In the genomic region with DNA sequence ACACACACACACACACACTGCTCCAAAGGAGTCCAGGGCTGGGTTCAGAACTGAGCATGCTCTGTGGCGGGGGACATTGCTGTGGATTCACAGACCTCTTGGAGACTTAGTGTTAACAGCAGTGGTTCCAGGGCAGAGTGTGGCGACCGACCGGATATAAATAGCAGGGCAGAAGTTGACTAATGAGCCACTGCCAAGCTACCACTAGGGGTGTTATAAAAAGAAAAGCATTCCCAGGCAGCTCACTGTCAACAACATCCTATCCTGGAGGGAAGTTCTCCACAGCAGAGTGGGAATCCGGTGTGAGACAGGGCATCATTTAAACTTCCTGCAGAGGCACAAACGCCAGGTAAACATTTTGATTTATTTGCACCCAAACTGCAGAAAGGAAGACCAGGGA, we compare ENCODE assay signal across 10 mouse cellular contexts. TPM values are rescaled to one million over a fixed set of nuclear protein-coding genes. Genes with fewer than 3 reads are reported as not detected.
A peak's percentile ranks its signal among the peaks of the same experiment; 100 is the strongest.
DNase-seq lines count a peak whose midpoint lies in the region; ATAC-seq and TF ChIP-seq lines count a peak whose summit lies in the region.
"Had no signal": no experiment of that assay in that cellular context is flagged by ENCODE, and none has a peak within 500 bp of the region (broad histone marks: within the 10 kb centered on the region; RNA-seq: fewer than 3 reads in every experiment).

No protein-coding gene starts in this region.

- H3K27me3 ChIP-seq in heart, postnatal 0 days (ENCODE audit: control insufficient read depth, insufficient read depth, low read length) = no peaks in the 10 kb centered on the region

- H3K4me3 ChIP-seq in heart, postnatal 0 days (ENCODE audit: low read depth, low read length) = peak overlapping the region; percentile 37

- no peaks in the 10 kb centered on the region for H3K9me3 ChIP-seq in heart, postnatal 0 days (replicated peaks; ENCODE audit: control insufficient read depth, low read length)

- peak; percentile 81 for ATAC-seq in heart, postnatal 0 days (ENCODE audit: insufficient read depth, low read depth)

- intact Hi-C loops in heart, postnatal 25 days (cut with DNase I) = no loop called here
- intact Hi-C loops in left cerebral cortex, postnatal 4 days (cut with DNase I) = no loop called here

- peak overlapping the region; percentile 92 for H3K27ac ChIP-seq in heart, postnatal 0 days (ENCODE audit: low read depth)

- TF ChIP-seq EP300 in heart, postnatal 0 days (IDR thresholded peaks at IDR 0.05; ENCODE audit: low read depth) = peak; percentile 59; the same call in 1 of the 2 replicates

- H3K36me3 ChIP-seq in heart, postnatal 0 days (replicated peaks; ENCODE audit: control insufficient read depth, insufficient read depth, low read length) = no peaks in the 10 kb centered on the region

- 10% methylated on average over 6 of the region's 6 CpGs for WGBS in heart, postnatal 0 days

- H3K4me1 ChIP-seq in heart, postnatal 0 days (ENCODE audit: control insufficient read depth, insufficient read depth) = peaks cover 47% of the 10 kb centered on the region

- TF ChIP-seq CTCF in heart, postnatal 0 days (IDR thresholded peaks at IDR 0.05; ENCODE audit: low read depth) = peak; percentile 54

- peak overlapping the region; percentile 44; the same call in 1 of the 2 replicates for H3K9ac ChIP-seq in heart, postnatal 0 days (replicated peaks; ENCODE audit: low read depth, low read length)

- peak; percentile 70 to 83 for DNase-seq in heart, adult 18-20 months
- no peak for DNase-seq in heart, postnatal 25 days (ENCODE audit: low spot score)
- DNase-seq in adipocyte (ENCODE audit: low spot score) = peak; percentile 66
- DNase-seq in heart, postnatal 0 days (ENCODE audit: low spot score) = peak; percentile 90
- DNase-seq in lung, postnatal 10 days = peak; percentile 66
- no peak for DNase-seq in yolk sac, embryonic 10.5 days (ENCODE audit: low spot score)
- no peak for DNase-seq in layer of hippocampus, postnatal 10 days (ENCODE audit: low spot score in 2 of 2)
- no peak for DNase-seq in left cerebral cortex, postnatal 4 days

- peak overlapping the region; percentile 57 for H3K4me2 ChIP-seq in heart, postnatal 0 days (ENCODE audit: low read depth, low read length)

RNA-seq across cellular contexts. Expression of a gene that starts 38.0 kb away (rescaled TPM):
- total RNA-seq in heart, adult 18-20 months (2021) = under 1 TPM in 1 of 2 experiments, not detected in 1; 0.25 TPM
- not detected for total RNA-seq in heart, postnatal 25 days (2021)
- total RNA-seq in heart, postnatal 0 days (2014; rRNA removed; ENCODE audit: low replicate concordance) = 0.81 and 9.7 TPM in 2 replicates
- 0.56 and 0.60 TPM in 2 replicates for polyA plus RNA-seq in heart, postnatal 0 days (2015; fragmentation: Nextera tagmentation; extraction: Ambion mirVana)
- not detected for total RNA-seq in layer of hippocampus, postnatal 10 days (2021)
- not detected for total RNA-seq in left cerebral cortex, postnatal 4 days (2021)
- total RNA-seq: left cerebral cortex, postnatal 25 days had no signal

RNA-seq across cellular contexts. Expression of a gene that starts 48.4 kb away (rescaled TPM):
- 10 to 100 TPM; 19.1 to 21.9 TPM for total RNA-seq in heart, adult 18-20 months (2021)
- total RNA-seq in heart, postnatal 25 days (2021) = 10 to 100 TPM; 16.5 to 17.0 TPM
- total RNA-seq in heart, postnatal 0 days (2014; rRNA removed; ENCODE audit: low replicate concordance) = 14.2 and 35.0 TPM in 2 replicates
- 21.1 and 22.0 TPM in 2 replicates for polyA plus RNA-seq in heart, postnatal 0 days (2015; fragmentation: Nextera tagmentation; extraction: Ambion mirVana)
- total RNA-seq in layer of hippocampus, postnatal 10 days (2021) = 10 to 100 TPM; 33.9 to 41.7 TPM
- 10 to 100 TPM; 50.7 to 60.8 TPM for total RNA-seq in left cerebral cortex, postnatal 4 days (2021)

RNA-seq across cellular contexts. Expression of a gene that starts 55.0 kb away (rescaled TPM):
- total RNA-seq in heart, adult 18-20 months (2021) = 100 to 1,000 TPM; 595 to 602 TPM
- 100 to 1,000 TPM; 689 to 788 TPM for total RNA-seq in heart, postnatal 25 days (2021)
- 186 and 226 TPM in 2 replicates for total RNA-seq in heart, postnatal 0 days (2014; rRNA removed; ENCODE audit: low replicate concordance)
- polyA plus RNA-seq in heart, postnatal 0 days (2015; fragmentation: Nextera tagmentation; extraction: Ambion mirVana) = 294 and 306 TPM in 2 replicates
- 1 to 10 TPM; 6.7 to 9.5 TPM for total RNA-seq in layer of hippocampus, postnatal 10 days (2021)
- 1 to 10 TPM; 4.1 to 5.6 TPM for total RNA-seq in left cerebral cortex, postnatal 4 days (2021)

RNA-seq across cellular contexts. Expression of a gene that starts 58.8 kb away (rescaled TPM):
- total RNA-seq in heart, adult 18-20 months (2021) = 10 to 100 TPM in 1 of 2 experiments, 1 to 10 TPM in 1; 2.1 to 10.8 TPM
- 1 to 10 TPM; 1.7 to 2.6 TPM for total RNA-seq in heart, postnatal 25 days (2021)
- not detected in 2 replicates for total RNA-seq in heart, postnatal 0 days (2014; rRNA removed; ENCODE audit: low replicate concordance)
- polyA plus RNA-seq in heart, postnatal 0 days (2015; fragmentation: Nextera tagmentation; extraction: Ambion mirVana) = 0.07 and 0.12 TPM in 2 replicates
- not detected for total RNA-seq in layer of hippocampus, postnatal 10 days (2021)
- not detected for total RNA-seq in left cerebral cortex, postnatal 4 days (2021)
- total RNA-seq: left cerebral cortex, postnatal 25 days; monocyte, adult 5-6 weeks had no signal

Comparison
In these comparisons a context has a peak if more than half of its experiments do, and no peak if none do; other contexts are left out.
1. DNase-seq: peak in heart, adult 18-20 months (2 of 2), adipocyte (single experiment), heart, postnatal 0 days (single experiment) and lung, postnatal 10 days (single experiment); none in heart, postnatal 25 days (single experiment), yolk sac, embryonic 10.5 days (single experiment), layer of hippocampus, postnatal 10 days (0 of 2) and left cerebral cortex, postnatal 4 days (single experiment).
2. RNA of a gene that starts 55.0 kb away (total RNA-seq): 689 to 788 TPM in heart, postnatal 25 days, 595 to 602 TPM in heart, adult 18-20 months and 186 to 226 TPM in heart, postnatal 0 days; 6.7 to 9.5 TPM in layer of hippocampus, postnatal 10 days and 4.1 to 5.6 TPM in left cerebral cortex, postnatal 4 days; every median in the first group is over 10 times any median in the second.